Mouse (Mus musculus): ENCODE measurements around the gene Dact3.

GRCm38 (mm10) chr7:16847507-16847906, 27.6 kb upstream of the Dact3 start:
- no peak for TF ChIP-seq CTCF (IDR thresholded peaks at IDR 0.05 in 2 of 3, conservative IDR thresholded peaks at IDR 0.05 in 1 of 3; ENCODE audit: control insufficient read depth in 1 of 3, insufficient read depth in 1 of 3, low read depth in 2 of 3, low read length in 3 of 3, poor library complexity in 1 of 3, severe bottlenecking in 1 of 3)
- TF ChIP-seq KAT2A (conservative IDR thresholded peaks at IDR 0.05; ENCODE audit: low read depth, low read length) = no peak

Data from MEL (cell line).